24 mouse cellular contexts compared by ENCODE assay signal in genomic region chr2:106888174-106888573, GRCm38 (mm10).
"Had no signal": no experiment of that assay in that cellular context is flagged by ENCODE, and none has a peak within 500 bp of the region (broad histone marks: within the 10 kb centered on the region; RNA-seq: fewer than 3 reads in every experiment).

No protein-coding gene starts in this region.

- H3K4me1 ChIP-seq: liver, embryonic 12.5 days had no signal

- DNase-seq: forebrain, postnatal 0 days; gastrocnemius, postnatal 14 days; gastrocnemius, postnatal 36 days; heart, postnatal 14 days; kidney, adult 11 months; kidney, adult 2 months; kidney, adult 9 months; kidney, postnatal 14 days; kidney, postnatal 36 days; layer of hippocampus, adult 9-11 months; layer of hippocampus, postnatal 36 days; left cerebral cortex, postnatal 4 days had no signal

- H3K9me3 ChIP-seq: heart, embryonic 13.5 days; heart, embryonic 15.5 days; hindbrain, embryonic 13.5 days; hindbrain, embryonic 15.5 days; kidney, embryonic 15.5 days; limb, embryonic 13.5 days; limb, embryonic 15.5 days; liver, embryonic 12.5 days had no signal

- H3K27me3 ChIP-seq: heart, embryonic 13.5 days; heart, embryonic 15.5 days; hindbrain, embryonic 15.5 days; kidney, embryonic 15.5 days; limb, embryonic 13.5 days; limb, embryonic 15.5 days; liver, embryonic 12.5 days had no signal

- ATAC-seq: forebrain, postnatal 0 days; hindbrain, postnatal 0 days; intestine, embryonic 16.5 days; liver, embryonic 12.5 days had no signal

- H3K36me3 ChIP-seq: heart, embryonic 13.5 days; heart, embryonic 15.5 days; hindbrain, embryonic 13.5 days; hindbrain, embryonic 15.5 days; kidney, embryonic 15.5 days; limb, embryonic 13.5 days; limb, embryonic 15.5 days; liver, embryonic 12.5 days had no signal

- H3K4me3 ChIP-seq: heart, embryonic 13.5 days; heart, embryonic 15.5 days; hindbrain, embryonic 13.5 days; hindbrain, embryonic 15.5 days; kidney, embryonic 15.5 days; limb, embryonic 13.5 days; limb, embryonic 15.5 days; liver, embryonic 12.5 days had no signal

- H3K9ac ChIP-seq: forebrain, postnatal 0 days; heart, embryonic 13.5 days; heart, embryonic 15.5 days; hindbrain, embryonic 13.5 days; hindbrain, embryonic 15.5 days; kidney, embryonic 15.5 days; limb, embryonic 13.5 days; limb, embryonic 15.5 days; liver, embryonic 12.5 days; liver, embryonic 14.5 days had no signal

- H3K27ac ChIP-seq: heart, embryonic 15.5 days; hindbrain, embryonic 13.5 days; hindbrain, embryonic 15.5 days; hindbrain, postnatal 0 days; kidney, embryonic 15.5 days; kidney, postnatal 0 days; limb, embryonic 15.5 days; liver, embryonic 12.5 days; liver, embryonic 14.5 days had no signal

- H3K4me2 ChIP-seq: heart, embryonic 13.5 days; heart, embryonic 15.5 days; hindbrain, embryonic 13.5 days; hindbrain, embryonic 15.5 days; kidney, embryonic 15.5 days; limb, embryonic 13.5 days; limb, embryonic 15.5 days; liver, embryonic 12.5 days had no signal
